Mouse (Mus musculus) ES-E14 (cell line): ENCODE data around the gene Vmn1r1. TPM values are rescaled to one million over a fixed set of nuclear protein-coding genes. Genes with fewer than 3 reads are reported as not detected.

ENCODE experiments used
- DNase-seq: peaks from one replicate; pipeline ENCODE4 v3.0.0-alpha.2; 2013; ENCODE audit warnings: low read depth, low spot score
- H3K27ac ChIP-seq: 2 replicates; pipeline ENCODE4 v1.5.1; 2012; ENCODE audit warnings: low read depth, mild to moderate bottlenecking, low read length, moderate library complexity, mixed read lengths; ENCODE audit not compliant: poor library complexity, insufficient read depth, severe bottlenecking
- H3K36me3 ChIP-seq: 2 replicates; pipeline ENCODE4 v1.6.1; 2012; ENCODE audit warnings: mild to moderate bottlenecking, low read length, moderate library complexity, mixed read lengths; ENCODE audit not compliant: control insufficient read depth, poor library complexity, insufficient read depth, severe bottlenecking
- H3K4me1 ChIP-seq, 2 experiments: fragments of 150-350 bp in 1 of 2; sonication (generic) in 1 of 2; 2 replicates each; pipeline ENCODE4 v1.6.1; 2012; ENCODE audit warnings: low read length in 2 of 2, mild to moderate bottlenecking in 1 of 2, mixed read lengths in 1 of 2; ENCODE audit not compliant: control insufficient read depth in 2 of 2, insufficient read depth in 2 of 2, poor library complexity in 1 of 2
- H3K4me3 ChIP-seq, 2 experiments: fragments of 150-350 bp in 1 of 2; sonication (generic) in 1 of 2; 2 replicates each; pipeline ENCODE4 v1.5.1; 2012; ENCODE audit warnings: low read length in 2 of 2, low read depth in 1 of 2, mild to moderate bottlenecking in 1 of 2, mixed read lengths in 1 of 2; ENCODE audit not compliant: insufficient read depth in 1 of 2, poor library complexity in 1 of 2, severe bottlenecking in 1 of 2
- H3K9ac ChIP-seq: 2 replicates; pipeline ENCODE4 v1.6.1; 2012; ENCODE audit warnings: low read depth, mild to moderate bottlenecking, low read length, mixed read lengths; ENCODE audit not compliant: poor library complexity, insufficient read depth, severe bottlenecking
- H3K9me3 ChIP-seq: fragments of 150-350 bp; sonication (generic); 2 replicates; pipeline ENCODE4 v1.6.1; 2012; ENCODE audit warnings: low read depth, mild to moderate bottlenecking, low read length; ENCODE audit not compliant: control insufficient read depth, insufficient read depth
- CHD2 ChIP-seq: IDR thresholded peaks from 2 replicates; pipeline ENCODE4 v1.6.1; 2014; ENCODE audit warnings: mild to moderate bottlenecking, low read depth, low read length, inconsistent platforms
- HCFC1 ChIP-seq: IDR thresholded peaks from 2 replicates; pipeline ENCODE4 v1.6.1; 2012; ENCODE audit warnings: low read length, inconsistent platforms, borderline replicate concordance; ENCODE audit not compliant: insufficient read depth
- MAFK ChIP-seq: IDR thresholded peaks from 2 replicates; pipeline ENCODE4 v1.6.1; 2014; ENCODE audit warnings: mild to moderate bottlenecking, low read depth, low read length, inconsistent platforms; ENCODE audit not compliant: insufficient read depth
- ZC3H11A ChIP-seq: IDR thresholded peaks from 2 replicates; pipeline ENCODE4 v1.6.1; 2012; ENCODE audit warnings: low read depth, mild to moderate bottlenecking, inconsistent platforms, low read length, borderline replicate concordance
- ZNF384 ChIP-seq: IDR thresholded peaks from 2 replicates; pipeline ENCODE4 v1.6.1; 2012; ENCODE audit warnings: low read depth, low read length, inconsistent platforms
- in situ Hi-C, 2 experiments: fragments of 600-800 bp; cut with MboI; formaldehyde crosslinking; loops; one replicate each; pipeline ENCODE4 v1.15.1; 2025; ENCODE audit warnings: low sequenced_read_pairs in 2 of 2, inconsistent platforms in 1 of 2; ENCODE audit not compliant: unreplicated experiment in 2 of 2
- total RNA-seq: library from RNA; depleted of rRNA; stranded (reverse); fragments of 300-350 nt; gene quantifications from 2 replicates; pipeline ENCODE4 v1.2.3, GENCODE M21; 2012

The Vmn1r1 gene
- total RNA-seq, 1 experiment, result 0.04 TPM

DNA sequence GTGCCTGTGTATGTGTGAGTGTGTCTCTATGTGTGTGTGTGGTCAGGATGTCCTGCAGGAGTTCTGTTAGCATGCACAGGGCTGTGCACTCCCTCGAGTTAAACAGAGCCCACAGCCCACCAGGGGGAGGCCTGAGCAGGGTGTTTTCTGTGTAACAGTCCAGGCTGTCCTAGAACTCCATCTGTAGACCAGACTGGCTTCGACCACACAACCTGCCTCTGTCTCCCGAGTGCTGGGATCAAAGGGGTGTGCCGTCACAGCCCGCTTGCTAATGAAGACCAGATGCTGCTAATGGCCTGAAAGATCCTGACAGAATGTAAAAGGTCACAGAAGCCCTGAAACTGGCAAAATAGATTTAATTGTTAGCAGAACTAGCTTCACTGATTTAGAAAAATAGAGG lies 18.7 kb downstream of the Vmn1r1 start:
- Histone ChIP-seq H3K4me3 (no peak overlapping the region), H3K9ac (no peak overlapping the region), H3K36me3 (no peaks in the 10 kb centered on the region), H3K4me1 (peaks cover 0 to 4% of the 10 kb centered on the region in 2 experiments; a peak in 1 of 4 replicates), H3K9me3 (no peaks in the 10 kb centered on the region), H3K27ac (no peak overlapping the region)
- in situ Hi-C loops, result loop anchor here (10.0 kb wide), 2 partner anchors 169 to 421 kb away; no protein-coding TSS in a partner anchor
- DNase-seq, result no peak
- TF ChIP-seq HCFC1 (no peak), ZNF384 (no peak), CHD2 (no peak), MAFK (no peak)

- H3K9me3 ChIP-seq, result no peaks in the 10 kb centered on the region
- H3K36me3 ChIP-seq, result no peaks in the 10 kb centered on the region
- no peak overlapping the region for H3K4me3 ChIP-seq
- DNase-seq, result peak; percentile 75
- H3K9ac ChIP-seq, result no peak overlapping the region; the same call in 1 of the 2 replicates
- H3K4me1 ChIP-seq, result peaks cover 0 to 8% of the 10 kb centered on the region in 2 experiments; a peak in 1 of 4 replicates
- no peak overlapping the region for H3K27ac ChIP-seq
- TF ChIP-seq HCFC1 (no peak), ZC3H11A (peak; percentile 33; the same call in 1 of the 2 replicates)
- in situ Hi-C loops, result loop anchor here (10.0 kb wide), 2 partner anchors 172 to 418 kb away; no protein-coding TSS in a partner anchor
Measured at GRCm38 (mm10) chr1:182143288-182143687, 21.0 kb downstream of the Vmn1r1 start.

DNA sequence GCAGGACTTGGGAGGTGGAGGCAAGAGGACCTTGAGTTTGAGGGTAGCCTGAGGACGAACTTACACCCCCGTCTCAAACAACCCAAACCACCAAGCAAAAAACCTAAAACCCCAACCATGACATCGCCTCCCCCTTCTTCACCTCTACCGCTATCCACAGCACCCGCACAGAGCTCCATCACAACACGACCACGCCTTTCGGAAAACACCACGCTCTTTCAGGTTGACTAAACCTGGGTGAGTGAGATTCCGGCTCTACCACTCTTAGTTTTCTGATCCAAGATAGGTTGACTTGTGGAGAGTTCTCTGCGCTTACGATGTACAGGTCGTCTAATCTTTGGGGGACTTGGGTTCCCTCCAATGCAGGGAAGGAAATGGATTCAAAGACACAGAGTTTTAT lies 21.6 kb downstream of the Vmn1r1 start:
- Histone ChIP-seq H3K27ac (no peak overlapping the region), H3K9ac (no peak overlapping the region), H3K4me1 (peaks cover 0 to 8% of the 10 kb centered on the region in 2 experiments; a peak in 1 of 4 replicates), H3K4me3 (peak overlapping the region in 1 of 2 experiments; percentile 18; a peak in 1 of 4 replicates), H3K9me3 (no peaks in the 10 kb centered on the region), H3K36me3 (no peaks in the 10 kb centered on the region)
- no peak for DNase-seq
- TF ChIP-seq MAFK (no peak), ZC3H11A (no peak), ZNF384 (no peak), HCFC1 (no peak), CHD2 (no peak)
- in situ Hi-C loops, result loop anchor here (10.0 kb wide), 2 partner anchors 172 to 418 kb away; no protein-coding TSS in a partner anchor

GRCm38 (mm10) chr1:182140370-182140769 lies 23.9 kb downstream of the Vmn1r1 start:
- Histone ChIP-seq H3K9me3 (no peaks in the 10 kb centered on the region), H3K9ac (no peak overlapping the region), H3K4me3 (peak overlapping the region in 1 of 2 experiments; percentile 49; a peak in 2 of 4 replicates), H3K27ac (no peak overlapping the region), H3K36me3 (no peaks in the 10 kb centered on the region), H3K4me1 (peaks cover 0 to 13% of the 10 kb centered on the region in 2 experiments; a peak in 2 of 4 replicates)
- TF ChIP-seq CHD2, result no peak
- peak; percentile 81 for TF ChIP-seq ZC3H11A
- TF ChIP-seq MAFK, result no peak
- DNase-seq, result peak; percentile 81
- in situ Hi-C loops, result loop anchor here (10.0 kb wide), 2 partner anchors 174 to 416 kb away; no protein-coding TSS in a partner anchor

DNA sequence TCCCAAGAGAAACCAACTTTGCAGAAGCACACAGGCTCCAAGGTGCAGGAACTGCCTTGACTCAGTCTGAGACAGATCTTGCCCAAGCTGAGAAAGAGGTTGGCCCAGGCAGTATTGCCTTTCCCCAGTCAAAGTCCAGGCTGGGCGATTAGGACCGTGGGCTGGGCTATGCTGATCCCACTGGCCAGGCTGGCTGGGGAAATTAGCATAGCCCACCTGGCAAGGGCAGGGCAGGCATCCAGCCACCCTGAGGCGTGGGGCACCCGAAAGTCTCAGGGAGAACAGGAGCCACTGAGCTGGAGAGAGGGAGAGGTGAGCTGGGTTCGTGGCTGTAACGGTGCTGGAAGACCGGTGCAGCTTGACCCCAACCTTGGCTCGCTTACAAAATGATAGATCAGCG lies 24.3 kb downstream of the Vmn1r1 start:
- TF ChIP-seq CHD2 (no peak), MAFK (no peak), HCFC1 (no peak), ZNF384 (no peak), ZC3H11A (no peak)
- Histone ChIP-seq H3K9me3 (no peaks in the 10 kb centered on the region), H3K36me3 (no peaks in the 10 kb centered on the region), H3K4me3 (peak overlapping the region in 1 of 2 experiments; percentile 49; a peak in 3 of 4 replicates), H3K27ac (no peak overlapping the region), H3K9ac (0 out of 2 replicates have a peak overlapping the region, but pooled peaks have one; percentile 23), H3K4me1 (peaks cover 0 to 13% of the 10 kb centered on the region in 2 experiments; a peak in 2 of 4 replicates)
- in situ Hi-C loops, result loop anchor here (10.0 kb wide), 2 partner anchors 175 to 415 kb away; no protein-coding TSS in a partner anchor
- no peak for DNase-seq
